Comparison of ENCODE assay signal across 8 mouse cellular contexts in the genomic region with DNA sequence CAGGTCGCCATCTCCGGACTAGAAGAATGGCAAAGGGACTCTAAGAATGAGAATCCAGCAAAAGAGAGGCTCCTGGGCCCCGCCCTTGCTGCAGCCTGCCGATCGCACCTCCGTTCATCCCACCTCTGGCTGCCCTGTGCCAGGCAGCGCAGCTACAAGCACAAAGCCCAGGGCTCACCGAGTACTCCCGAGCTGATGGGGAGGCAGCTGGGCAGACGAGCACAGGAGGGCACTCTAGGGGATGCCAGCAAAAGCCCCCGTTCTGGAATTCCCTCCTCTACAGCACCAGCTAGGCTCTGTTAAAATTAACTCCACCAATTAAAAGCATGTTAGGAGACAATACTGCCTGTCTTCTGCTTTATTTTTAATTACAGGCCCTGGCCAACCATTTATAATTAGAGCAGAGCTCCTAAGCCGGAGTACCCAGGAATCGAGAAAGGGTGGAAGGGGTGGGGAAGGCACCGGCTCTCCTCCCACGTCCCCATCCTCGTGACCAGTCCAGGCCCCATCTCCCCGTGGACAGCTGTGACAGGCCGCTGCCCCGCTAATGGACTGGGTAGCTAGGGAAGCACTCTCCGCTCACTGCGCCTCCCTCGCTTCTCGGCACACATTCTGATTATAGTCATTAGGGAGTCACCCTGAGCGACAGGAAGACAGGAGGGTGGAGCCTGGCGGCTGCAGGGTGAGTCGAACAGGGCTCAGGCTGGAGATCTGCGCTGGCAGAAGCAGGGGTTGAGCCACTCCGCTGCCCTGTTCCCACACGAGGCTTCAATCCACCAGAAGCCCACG.
A peak's percentile ranks its signal among the peaks of the same experiment; 100 is the strongest.
DNase-seq lines count a peak whose midpoint lies in the region; ATAC-seq and TF ChIP-seq lines count a peak whose summit lies in the region.

No protein-coding gene starts in this region.

- intact Hi-C loops in heart, postnatal 14 days (cut with DNase I) = no loop called here

- H3K27me3 ChIP-seq in embryonic facial prominence, embryonic 14.5 days (replicated peaks; ENCODE audit: control insufficient read depth, insufficient read depth, low read length) = peaks cover 29% of the 10 kb centered on the region
- H3K27me3 ChIP-seq in midbrain, embryonic 11.5 days (ENCODE audit: control insufficient read depth, insufficient read depth, low read length) = peaks cover 18% of the 10 kb centered on the region

- no peaks in the 10 kb centered on the region for H3K36me3 ChIP-seq in embryonic facial prominence, embryonic 14.5 days (ENCODE audit: control insufficient read depth, insufficient read depth, low read length)
- no peaks in the 10 kb centered on the region for H3K36me3 ChIP-seq in midbrain, embryonic 11.5 days (ENCODE audit: control insufficient read depth, insufficient read depth, low read length)

- TF ChIP-seq CTCF in lung, adult 2 months (IDR thresholded peaks at IDR 0.05; ENCODE audit: insufficient read depth, low read length) = no peak

- DNase-seq in lung, adult 18-20 months = peak; percentile 15 to 18
- DNase-seq in lung, adult 2 months = no peak
- peak; percentile 73 for DNase-seq in embryonic facial prominence, embryonic 14.5 days (ENCODE audit: low spot score)
- DNase-seq in heart, postnatal 14 days = peak; percentile 48 to 49
- peak; percentile 3 to 23 for DNase-seq in kidney, postnatal 36 days
- peak; percentile 91 for DNase-seq in midbrain, embryonic 11.5 days (ENCODE audit: low spot score, missing footprints)
- DNase-seq in c-Kit-positive CD71-positive TER-119-positive erythroid progenitor cells, embryonic 14.5 days (ENCODE audit: low spot score) = no peak

- H3K4me3 ChIP-seq in lung, adult 2 months (replicated peaks; ENCODE audit: extremely low read depth, low read depth, low read length) = no peak overlapping the region
- H3K4me3 ChIP-seq in embryonic facial prominence, embryonic 14.5 days (ENCODE audit: low read depth, low read length) = peak overlapping the region; percentile 10
- H3K4me3 ChIP-seq in midbrain, embryonic 11.5 days (ENCODE audit: low read depth, low read length) = peak overlapping the region; percentile 13

- peak overlapping the region; percentile 52 for H3K4me2 ChIP-seq in embryonic facial prominence, embryonic 14.5 days (ENCODE audit: low read depth, low read length)
- peak overlapping the region; percentile 45 for H3K4me2 ChIP-seq in midbrain, embryonic 11.5 days

- peak; percentile 85; the same call in 1 of the 2 replicates for ATAC-seq in embryonic facial prominence, embryonic 14.5 days (ENCODE audit: low read depth)
- ATAC-seq in midbrain, embryonic 11.5 days (ENCODE audit: low FRiP score) = peak; percentile 84
- ATAC-seq in monocyte, adult 5-6 weeks (replicated peaks; ENCODE audit: insufficient number of reproducible peaks, low FRiP score, low TSS enrichment, poor library complexity, severe bottlenecking) = no peak

- H3K4me1 ChIP-seq in lung, adult 2 months (ENCODE audit: control insufficient read depth, insufficient read depth, low read length) = peaks cover 3% of the 10 kb centered on the region; the same call in 1 of the 2 replicates
- H3K4me1 ChIP-seq in embryonic facial prominence, embryonic 14.5 days (ENCODE audit: control insufficient read depth, insufficient read depth, low read length) = peaks cover 5% of the 10 kb centered on the region
- H3K4me1 ChIP-seq in midbrain, embryonic 11.5 days (ENCODE audit: control insufficient read depth, insufficient read depth, low read length) = peaks cover 11% of the 10 kb centered on the region

- peak overlapping the region; percentile 40; the same call in 1 of the 2 replicates for H3K9ac ChIP-seq in embryonic facial prominence, embryonic 14.5 days (ENCODE audit: low read depth, low read length)
- H3K9ac ChIP-seq in midbrain, embryonic 11.5 days (ENCODE audit: low read length) = peak overlapping the region; percentile 27; the same call in 1 of the 2 replicates

- no peaks in the 10 kb centered on the region for H3K9me3 ChIP-seq in embryonic facial prominence, embryonic 14.5 days (ENCODE audit: control insufficient read depth, low read length)
- H3K9me3 ChIP-seq in midbrain, embryonic 11.5 days (ENCODE audit: control insufficient read depth, low read length) = no peaks in the 10 kb centered on the region

- 5% methylated on average over 30 of the region's 30 CpGs for WGBS in lung, adult 2 months
- 3% methylated on average over 27 of the region's 30 CpGs for WGBS in embryonic facial prominence, embryonic 14.5 days
- 2% methylated on average over 30 of the region's 30 CpGs for WGBS in midbrain, embryonic 11.5 days

- TF ChIP-seq POLR2A in lung, adult 2 months (IDR thresholded peaks at IDR 0.05; ENCODE audit: borderline replicate concordance, extremely low read depth, low read depth, low read length) = no peak; the same call in 1 of the 2 replicates

- H3K27ac ChIP-seq in embryonic facial prominence, embryonic 14.5 days (replicated peaks; ENCODE audit: low read depth, low read length) = no peak overlapping the region
- no peak overlapping the region; the same call in 1 of the 2 replicates for H3K27ac ChIP-seq in midbrain, embryonic 11.5 days (ENCODE audit: low read depth, low read length)

Comparison
In these comparisons a context has a peak if more than half of its experiments do, and no peak if none do; other contexts are left out.
1. DNase-seq: peak in lung, adult 18-20 months (2 of 2), embryonic facial prominence, embryonic 14.5 days (single experiment), heart, postnatal 14 days (2 of 2), kidney, postnatal 36 days (2 of 2) and midbrain, embryonic 11.5 days (single experiment); none in lung, adult 2 months (single experiment) and c-Kit-positive CD71-positive TER-119-positive erythroid progenitor cells, embryonic 14.5 days (single experiment).